Mouse (Mus musculus) ovary, postnatal 14 days (tissue): Measurements from ENCODE around the gene Pyroxd1.

ENCODE experiments used
- DNase-seq: peaks from one replicate; pipeline ENCODE4 v3.0.0; 2022; ENCODE audit warnings: low spot score

The Pyroxd1 gene

GRCm38 (mm10) chr6:142377081-142377480 lies 31.6 kb downstream of the Pyroxd1 start:
- DNase-seq, result no peak

GRCm38 (mm10) chr6:142378576-142379330 lies 33.3 kb downstream of the Pyroxd1 start:
- no peak for DNase-seq

DNA sequence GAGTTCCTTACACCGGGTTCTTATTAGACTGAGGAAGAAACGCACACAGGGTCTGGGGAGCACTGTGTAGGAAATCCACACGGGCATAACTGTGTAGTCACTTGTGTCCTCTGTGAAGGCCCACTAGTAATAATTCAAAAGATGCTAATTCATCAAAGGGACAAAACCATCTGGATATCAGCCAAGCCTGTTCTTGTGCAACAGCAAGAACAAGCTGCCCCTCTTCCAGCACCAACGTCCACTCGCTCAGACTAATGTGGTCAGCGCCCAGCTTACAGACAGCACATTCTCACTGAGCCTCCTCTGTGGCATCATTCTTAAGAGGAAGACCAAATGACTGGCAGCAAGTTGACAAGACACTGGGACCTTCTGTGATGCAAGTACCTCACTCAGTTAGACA lies 34.5 kb downstream of the Pyroxd1 start:
- no peak for DNase-seq

GRCm38 (mm10) chr6:142381615-142382014 lies 36.2 kb downstream of the Pyroxd1 start:
- DNase-seq, result no peak

DNA sequence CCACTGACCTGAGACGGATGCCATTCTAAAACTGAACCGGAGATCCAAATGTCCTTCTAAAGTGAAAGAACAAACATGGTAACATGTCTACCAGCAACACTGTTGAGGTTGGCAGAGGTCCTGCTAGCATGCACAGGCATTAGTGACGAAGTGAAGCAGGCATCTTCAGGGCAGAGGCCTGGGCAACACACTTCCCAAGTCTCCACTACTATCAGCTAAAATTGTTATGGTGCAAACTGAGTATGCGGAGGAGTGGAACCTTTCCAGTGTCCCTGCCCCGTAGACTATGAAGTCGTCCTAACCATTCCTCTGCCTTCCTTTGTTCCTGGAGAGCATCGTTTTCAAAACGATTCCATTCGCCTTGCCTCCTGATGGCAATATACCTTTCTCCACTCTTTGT lies 39.1 kb downstream of the Pyroxd1 start:
- no peak for DNase-seq

DNA sequence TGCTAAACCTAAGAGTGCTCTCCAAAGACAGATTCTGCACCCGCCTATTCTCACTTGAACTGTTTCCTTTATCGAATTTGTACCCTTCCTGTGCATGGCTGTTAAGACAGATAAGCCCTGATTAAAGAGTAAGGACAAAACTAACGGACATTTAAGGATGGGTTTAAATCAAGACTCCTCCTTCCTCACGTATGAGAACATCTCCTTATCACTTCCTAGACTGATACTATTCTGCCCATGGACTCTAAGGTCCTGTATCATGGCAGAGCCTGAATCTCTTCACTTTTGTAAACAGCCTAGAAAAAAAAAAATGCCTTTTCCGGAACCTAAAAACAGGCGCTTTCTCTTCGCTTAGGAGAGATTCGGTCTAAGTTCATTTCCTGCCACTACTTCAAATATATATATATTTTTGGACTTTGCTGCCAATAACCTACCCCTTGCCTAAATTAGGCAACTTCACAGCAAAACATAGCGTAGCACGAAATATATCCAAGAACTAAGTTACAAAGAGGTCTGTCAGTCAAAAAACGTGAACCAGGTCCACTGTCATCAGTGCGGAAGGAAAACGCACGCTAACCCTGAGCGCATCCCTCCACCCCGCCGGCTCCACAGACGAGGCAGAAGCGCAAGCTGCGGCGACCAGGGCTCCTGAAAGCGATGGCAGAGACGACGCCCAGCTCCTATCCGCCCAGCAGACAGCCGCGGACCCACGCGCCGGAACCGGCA lies 41.0 kb downstream of the Pyroxd1 start:
- DNase-seq, result no peak

DNA sequence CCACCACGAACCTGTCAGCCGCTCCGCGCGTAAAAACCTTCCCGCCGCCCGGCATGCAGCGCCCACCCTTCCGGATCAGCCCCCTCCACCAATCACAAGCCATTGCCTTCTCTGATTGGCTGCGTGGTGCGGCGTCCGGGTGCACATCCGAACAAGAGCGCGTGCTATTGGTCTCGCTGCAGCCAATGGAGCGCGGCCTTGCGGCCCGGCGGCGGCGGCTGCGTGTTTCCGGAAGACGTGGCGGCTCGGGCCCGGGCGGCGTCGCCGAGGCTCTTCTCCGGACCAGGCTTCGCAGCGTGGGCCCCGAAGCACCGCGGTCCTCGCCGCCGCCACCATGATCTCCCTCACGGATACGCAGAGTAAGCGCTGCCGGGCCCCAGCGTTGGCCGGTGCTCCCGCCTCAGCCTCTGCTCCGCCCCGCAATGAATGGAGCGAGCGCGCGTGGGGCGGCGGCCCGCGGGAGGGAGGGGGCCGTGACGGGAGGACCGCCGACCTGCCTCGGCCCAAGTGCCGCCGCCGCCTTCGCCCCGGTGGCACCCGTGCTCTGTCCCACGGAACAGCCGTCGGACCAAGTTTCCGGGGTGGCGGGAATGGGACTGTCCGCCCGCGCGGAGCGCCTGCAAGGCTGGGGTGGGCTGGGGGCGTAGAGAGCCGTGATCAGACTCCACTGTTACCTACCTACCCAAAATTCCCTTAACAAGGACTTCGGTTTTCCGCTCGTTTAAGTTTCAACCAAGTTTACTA lies 41.7 kb downstream of the Pyroxd1 start, which contains the start of the genes Recql and Golt1b:
TSS of gene Recql (minus strand) at position 77 of the 744 bp plus-strand sequence.
TSS of gene Golt1b (plus strand) at position 211 of the 744 bp plus-strand sequence.
- peak; percentile 98 for DNase-seq

- no peak for DNase-seq
Observed at GRCm38 (mm10) chr6:142387755-142388271, 42.4 kb downstream of the Pyroxd1 start.

- DNase-seq, result no peak
Observed at GRCm38 (mm10) chr6:142389101-142389500, 43.6 kb downstream of the Pyroxd1 start.

- DNase-seq, result no peak
Observed at GRCm38 (mm10) chr6:142392312-142392711, 46.9 kb downstream of the Pyroxd1 start.

- no peak for DNase-seq
Observed at GRCm38 (mm10) chr6:142394669-142395068, 49.2 kb downstream of the Pyroxd1 start.

DNA sequence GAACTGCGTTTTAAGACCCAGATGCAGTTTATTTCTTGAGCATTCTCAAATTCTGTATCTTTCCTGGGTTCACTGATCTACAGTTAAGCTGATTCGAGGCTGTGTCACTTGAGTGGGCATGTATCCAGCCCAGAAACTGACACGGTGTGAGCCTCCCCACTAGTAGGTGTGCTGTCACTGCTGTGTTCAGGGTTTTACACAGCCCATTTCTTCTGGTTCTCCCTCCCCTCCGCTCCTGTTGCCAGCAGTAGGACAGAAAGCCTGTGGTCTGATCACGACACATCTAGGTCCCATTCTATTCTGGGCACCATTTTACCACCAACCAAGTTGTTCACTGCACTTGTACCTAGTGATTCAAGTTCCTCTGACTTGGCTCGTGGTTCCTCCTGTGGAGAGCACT lies 50.3 kb downstream of the Pyroxd1 start:
- no peak for DNase-seq

GRCm38 (mm10) chr6:142411140-142411539 lies 65.7 kb downstream of the Pyroxd1 start:
- DNase-seq, result no peak
